Mouse (Mus musculus) heart, postnatal 0 days (tissue): Measurements from ENCODE around the gene Iffo2.

ENCODE experiments used
- CTCF ChIP-seq: IDR thresholded peaks from 2 replicates; pipeline ENCODE4 v1.5.1; 2016; ENCODE audit warnings: antibody characterized with exemption, control low read depth, low read depth
- EP300 ChIP-seq: IDR thresholded peaks from 2 replicates; pipeline ENCODE4 v1.6.1; 2016; ENCODE audit warnings: antibody characterized with exemption, low read depth

DNA sequence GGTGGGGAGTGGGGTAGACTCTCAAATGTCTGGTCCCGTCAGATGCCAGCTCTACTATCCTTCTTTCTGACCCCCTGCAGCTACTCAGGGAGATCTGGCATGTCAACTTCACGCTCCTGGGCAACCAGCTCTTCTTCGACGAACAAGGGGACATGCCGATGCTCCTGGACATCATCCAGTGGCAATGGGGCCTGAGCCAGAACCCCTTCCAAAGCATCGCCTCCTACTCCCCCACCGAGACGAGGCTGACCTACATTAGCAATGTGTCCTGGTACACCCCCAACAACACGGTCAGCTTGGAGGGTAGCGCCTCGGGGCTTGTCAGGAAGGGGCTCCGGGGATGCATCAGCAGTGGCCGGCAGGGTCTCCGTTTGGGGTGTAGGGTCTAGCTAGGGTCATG, 131.5 kb downstream of the Iffo2 start:
- TF ChIP-seq CTCF, result no peak
- no peak for TF ChIP-seq EP300
